Mouse (Mus musculus) midbrain, embryonic 10.5 days (tissue): Measurements from ENCODE around the gene Tcf7l2. TPM values are rescaled to one million over a fixed set of nuclear protein-coding genes. Genes with fewer than 3 reads are reported as not detected.

Experiments
- DNase-seq: peaks from one replicate; pipeline ENCODE4 v3.0.0-alpha.2; 2017; ENCODE audit warnings: low spot score
- H3K27ac ChIP-seq: fragments of 300-500 bp; sonication (generic); replicated peaks from 2 replicates; pipeline ENCODE4 v1.5.1; 2016; ENCODE audit warnings: mild to moderate bottlenecking
- H3K27me3 ChIP-seq: fragments of 300-500 bp; sonication (generic); 2 replicates; pipeline ENCODE4 v1.6.1; 2016; ENCODE audit warnings: low read depth, mild to moderate bottlenecking; ENCODE audit not compliant: poor library complexity, severe bottlenecking
- H3K36me3 ChIP-seq: fragments of 300-500 bp; sonication (generic); 2 replicates; pipeline ENCODE4 v1.6.1; 2016; ENCODE audit warnings: mild to moderate bottlenecking, moderate library complexity
- H3K4me1 ChIP-seq: fragments of 300-500 bp; sonication (generic); 2 replicates; pipeline ENCODE4 v1.6.1; 2016
- H3K4me3 ChIP-seq: fragments of 300-500 bp; sonication (generic); 2 replicates; pipeline ENCODE4 v1.5.1; 2016; ENCODE audit warnings: mild to moderate bottlenecking, moderate library complexity
- H3K9me3 ChIP-seq: fragments of 300-500 bp; sonication (generic); replicated peaks from 2 replicates; pipeline ENCODE4 v1.6.1; 2016; ENCODE audit warnings: mild to moderate bottlenecking
- WGBS: fragments of 180-500 bp; shearing (Covaris S2); methylation state at CpG from one replicate; pipeline ENCODE4 v1.1.7; 2016; 5-methylcytosine and 5-hydroxymethylcytosine counted together
- polyA plus RNA-seq: library from polyadenylated mRNA; unstranded; fragments of >200 nt; fragmentation: Nextera tagmentation; extraction: Ambion mirVana; gene quantifications from 2 replicates; pipeline ENCODE4 v1.2.1, GENCODE M21; 2016

Tcf7l2 gene
- polyA plus RNA-seq, 1 experiment from 2014 or later = 180 TPM

- no peak overlapping the region for H3K27ac ChIP-seq
- H3K27me3 ChIP-seq = no peaks in the 10 kb centered on the region
- H3K9me3 ChIP-seq = no peaks in the 10 kb centered on the region
- no peak for DNase-seq
- H3K36me3 ChIP-seq = peaks cover 35% of the 10 kb centered on the region
- H3K4me1 ChIP-seq = peaks cover 65% of the 10 kb centered on the region
- WGBS = 87% methylated on average over 6 of the region's 6 CpGs
- no peak overlapping the region for H3K4me3 ChIP-seq
These were observed 49.7 kb downstream of the Tcf7l2 start for GRCm38 (mm10) chr19:55791293-55791692.

GRCm38 (mm10) chr19:55791886-55792285 is 50.3 kb downstream of the Tcf7l2 start:
- no peaks in the 10 kb centered on the region for H3K27me3 ChIP-seq
- no peak for DNase-seq
- H3K4me3 ChIP-seq = no peak overlapping the region
- WGBS = 91% methylated on average over 6 of the region's 6 CpGs
- H3K4me1 ChIP-seq = peaks cover 65% of the 10 kb centered on the region
- H3K9me3 ChIP-seq = no peaks in the 10 kb centered on the region
- no peak overlapping the region for H3K27ac ChIP-seq
- H3K36me3 ChIP-seq = peaks cover 29% of the 10 kb centered on the region

- no peaks in the 10 kb centered on the region for H3K9me3 ChIP-seq
- no peak overlapping the region for H3K27ac ChIP-seq
- no peak for DNase-seq
- no peaks in the 10 kb centered on the region for H3K27me3 ChIP-seq
- 76% methylated on average over 5 of the region's 5 CpGs for WGBS
- no peak overlapping the region for H3K4me3 ChIP-seq
- peaks cover 24% of the 10 kb centered on the region for H3K36me3 ChIP-seq
- H3K4me1 ChIP-seq = peaks cover 64% of the 10 kb centered on the region
These were observed 51.0 kb downstream of the Tcf7l2 start for GRCm38 (mm10) chr19:55792571-55792970.

GRCm38 (mm10) chr19:55793029-55793428 is 51.4 kb downstream of the Tcf7l2 start:
- Histone ChIP-seq H3K4me3 (no peak overlapping the region), H3K27ac (no peak overlapping the region), H3K36me3 (peaks cover 26% of the 10 kb centered on the region), H3K27me3 (no peaks in the 10 kb centered on the region), H3K4me1 (peaks cover 64% of the 10 kb centered on the region), H3K9me3 (no peaks in the 10 kb centered on the region)
- WGBS = 90% methylated on average over 4 of the region's 4 CpGs
- no peak for DNase-seq

GRCm38 (mm10) chr19:55794194-55794945 is 52.8 kb downstream of the Tcf7l2 start:
- no peak overlapping the region for H3K4me3 ChIP-seq
- peaks cover 53% of the 10 kb centered on the region for H3K4me1 ChIP-seq
- 70% methylated on average over 8 of the region's 8 CpGs for WGBS

GRCm38 (mm10) chr19:55794946-55795340 is 53.3 kb downstream of the Tcf7l2 start:
- H3K36me3 ChIP-seq = peaks cover 28% of the 10 kb centered on the region
- no peak overlapping the region for H3K4me3 ChIP-seq
- no peak for DNase-seq
- no peaks in the 10 kb centered on the region for H3K27me3 ChIP-seq
- 94% methylated on average over 5 of the region's 5 CpGs for WGBS
- no peaks in the 10 kb centered on the region for H3K9me3 ChIP-seq
- peaks cover 48% of the 10 kb centered on the region for H3K4me1 ChIP-seq
- no peak overlapping the region for H3K27ac ChIP-seq

More at GRCm38 (mm10) chr19:55794194-55794945, 52.8 kb downstream of the Tcf7l2 start:
- Histone ChIP-seq H3K27ac (no peak overlapping the region), H3K27me3 (no peaks in the 10 kb centered on the region), H3K9me3 (no peaks in the 10 kb centered on the region), H3K36me3 (peaks cover 28% of the 10 kb centered on the region)
- no peak for DNase-seq

GRCm38 (mm10) chr19:55795349-55795748 is 53.7 kb downstream of the Tcf7l2 start:
- Histone ChIP-seq H3K4me3 (no peak overlapping the region), H3K4me1 (peaks cover 44% of the 10 kb centered on the region), H3K36me3 (peaks cover 28% of the 10 kb centered on the region), H3K27me3 (no peaks in the 10 kb centered on the region), H3K27ac (no peak overlapping the region), H3K9me3 (no peaks in the 10 kb centered on the region)
- DNase-seq = no peak
- WGBS = 94% methylated on average over 7 of the region's 7 CpGs

- Histone ChIP-seq H3K4me1 (peaks cover 30% of the 10 kb centered on the region), H3K27me3 (no peaks in the 10 kb centered on the region), H3K9me3 (no peaks in the 10 kb centered on the region), H3K36me3 (peaks cover 15% of the 10 kb centered on the region), H3K27ac (no peak overlapping the region), H3K4me3 (no peak overlapping the region)
- 81% methylated on average over 3 of the region's 3 CpGs for WGBS
- DNase-seq = no peak
These were observed 56.2 kb downstream of the Tcf7l2 start for GRCm38 (mm10) chr19:55797834-55798233.

- Histone ChIP-seq H3K9me3 (no peaks in the 10 kb centered on the region), H3K27me3 (no peaks in the 10 kb centered on the region), H3K27ac (no peak overlapping the region), H3K4me3 (no peak overlapping the region), H3K4me1 (peaks cover 25% of the 10 kb centered on the region), H3K36me3 (peaks cover 9% of the 10 kb centered on the region)
- DNase-seq = no peak
These were observed 57.8 kb downstream of the Tcf7l2 start for GRCm38 (mm10) chr19:55799411-55799810.

- no peak for DNase-seq
- Histone ChIP-seq H3K4me1 (peaks cover 26% of the 10 kb centered on the region), H3K36me3 (peaks cover 15% of the 10 kb centered on the region), H3K4me3 (no peak overlapping the region), H3K27ac (no peak overlapping the region), H3K27me3 (peaks cover 6% of the 10 kb centered on the region; the same call in 1 of the 2 replicates), H3K9me3 (no peaks in the 10 kb centered on the region)
- 96% methylated on average over 4 of the region's 4 CpGs for WGBS
These were observed 58.4 kb downstream of the Tcf7l2 start for GRCm38 (mm10) chr19:55800059-55800458.

GRCm38 (mm10) chr19:55803121-55803520 is 61.5 kb downstream of the Tcf7l2 start:
- no peaks in the 10 kb centered on the region for H3K9me3 ChIP-seq
- peaks cover 38% of the 10 kb centered on the region for H3K4me1 ChIP-seq
- peaks cover 16% of the 10 kb centered on the region; the same call in 1 of the 2 replicates for H3K27me3 ChIP-seq
- no peak for DNase-seq
- no peak overlapping the region for H3K4me3 ChIP-seq
- WGBS = 83% methylated on average over 1 of the region's 1 CpGs
- no peak overlapping the region for H3K27ac ChIP-seq
- peaks cover 17% of the 10 kb centered on the region for H3K36me3 ChIP-seq

- Histone ChIP-seq H3K27me3 (peaks cover 16% of the 10 kb centered on the region; the same call in 1 of the 2 replicates), H3K4me1 (peaks cover 37% of the 10 kb centered on the region), H3K4me3 (no peak overlapping the region), H3K9me3 (no peaks in the 10 kb centered on the region), H3K36me3 (peaks cover 15% of the 10 kb centered on the region), H3K27ac (no peak overlapping the region)
- WGBS = 91% methylated on average over 12 of the region's 12 CpGs
- no peak for DNase-seq
These were observed 62.2 kb downstream of the Tcf7l2 start for GRCm38 (mm10) chr19:55803797-55804196.

- peaks cover 22% of the 10 kb centered on the region for H3K36me3 ChIP-seq
- no peak overlapping the region for H3K4me3 ChIP-seq
- no peak for DNase-seq
- WGBS = 90% methylated on average over 7 of the region's 7 CpGs
- peaks cover 21% of the 10 kb centered on the region for H3K27me3 ChIP-seq
- H3K27ac ChIP-seq = no peak overlapping the region
- no peaks in the 10 kb centered on the region for H3K9me3 ChIP-seq
- peaks cover 37% of the 10 kb centered on the region for H3K4me1 ChIP-seq
These were observed 63.2 kb downstream of the Tcf7l2 start for GRCm38 (mm10) chr19:55804795-55805194.
